Mouse (Mus musculus) forebrain, embryonic 10.5 days (tissue): ENCODE data around the gene Dcaf8. TPM values are rescaled to one million over a fixed set of nuclear protein-coding genes. Genes with fewer than 3 reads are reported as not detected.
A peak's percentile ranks its signal among the peaks of the same experiment; 100 is the strongest.

Source experiments
- DNase-seq: peaks from one replicate; pipeline ENCODE4 v3.0.0-alpha.2; 2017; ENCODE audit warnings: low spot score; ENCODE audit errors: extremely low spot score
- H3K27ac ChIP-seq: fragments of 300-500 bp; sonication (generic); 2 replicates; pipeline ENCODE4 v1.5.1; 2016; ENCODE audit warnings: mild to moderate bottlenecking
- H3K27me3 ChIP-seq: fragments of 300-500 bp; sonication (generic); 2 replicates; pipeline ENCODE4 v1.6.1; 2016; ENCODE audit warnings: mild to moderate bottlenecking; ENCODE audit not compliant: poor library complexity, severe bottlenecking
- H3K36me3 ChIP-seq: fragments of 300-500 bp; sonication (generic); replicated peaks from 2 replicates; pipeline ENCODE4 v1.6.1; 2016; ENCODE audit warnings: mild to moderate bottlenecking, moderate library complexity
- H3K4me1 ChIP-seq: fragments of 300-500 bp; sonication (generic); 2 replicates; pipeline ENCODE4 v1.6.1; 2016
- H3K4me3 ChIP-seq: fragments of 300-500 bp; sonication (generic); 2 replicates; pipeline ENCODE4 v1.5.1; 2016; ENCODE audit warnings: mild to moderate bottlenecking, moderate library complexity
- H3K9me3 ChIP-seq: fragments of 300-500 bp; sonication (generic); 2 replicates; pipeline ENCODE4 v1.6.1; 2016; ENCODE audit warnings: mild to moderate bottlenecking, moderate library complexity
- WGBS: fragments of 180-500 bp; shearing (Covaris S2); methylation state at CpG from one replicate; pipeline ENCODE4 v1.1.7; 2016; 5-methylcytosine and 5-hydroxymethylcytosine counted together
- polyA plus RNA-seq: library from polyadenylated mRNA; unstranded; fragments of >200 nt; fragmentation: Nextera tagmentation; extraction: Ambion mirVana; gene quantifications from 2 replicates; pipeline ENCODE4 v1.2.1, GENCODE M21; 2016

The Dcaf8 gene
- polyA plus RNA-seq, 1 experiment from 2014 or later: 138 TPM

DNA sequence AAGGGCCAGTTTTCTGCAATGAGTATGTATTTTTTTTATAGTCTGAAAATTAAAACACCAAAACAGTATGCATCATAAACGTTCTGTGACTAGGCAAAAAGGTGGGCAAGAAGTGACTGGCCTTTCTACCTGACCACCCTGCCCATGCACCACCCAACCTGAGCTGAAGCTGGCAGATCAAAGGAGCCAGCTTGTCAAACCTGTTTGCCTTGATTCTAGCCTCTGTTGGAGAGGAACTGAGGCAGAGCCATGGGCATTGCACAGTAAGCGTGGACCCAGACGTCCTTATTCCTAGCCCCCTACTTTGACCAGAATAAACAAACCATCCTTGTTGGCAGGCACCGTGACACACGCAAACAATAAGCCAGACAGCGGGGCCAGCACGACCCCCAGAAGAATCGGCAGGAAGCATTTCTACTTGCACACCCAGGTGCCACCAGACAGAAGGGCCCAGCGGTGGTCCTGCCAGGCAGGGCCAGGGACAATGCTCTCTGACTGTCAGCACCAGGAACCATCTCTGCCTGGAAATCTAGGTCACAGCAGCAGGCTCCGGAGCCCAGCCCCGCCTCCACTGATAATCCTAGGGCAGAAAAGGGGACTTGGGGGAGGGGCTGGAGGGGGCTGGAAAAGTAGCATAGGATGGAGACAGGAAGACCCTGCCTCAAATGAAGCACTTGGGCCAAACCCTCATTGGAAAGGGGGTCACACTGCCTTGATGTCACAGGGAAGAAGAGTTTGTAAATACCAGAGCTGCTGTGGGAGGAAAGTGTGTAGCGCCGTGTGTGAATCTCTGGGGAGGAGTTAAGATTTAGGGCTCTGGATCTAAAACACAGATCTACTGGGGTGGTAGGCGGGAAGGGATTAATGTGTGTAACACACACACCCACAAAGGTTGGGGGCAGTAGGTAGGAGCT lies 54.3 kb downstream of the Dcaf8 start:
- peak overlapping the region; percentile 85 for H3K4me3 ChIP-seq
- H3K27me3 ChIP-seq: no peaks in the 10 kb centered on the region
- H3K36me3 ChIP-seq: peaks cover 50% of the 10 kb centered on the region
- peak; percentile 71 for DNase-seq
- peak overlapping the region; percentile 96 for H3K27ac ChIP-seq
- H3K9me3 ChIP-seq: no peaks in the 10 kb centered on the region
- WGBS: 9% methylated on average over 14 of the region's 14 CpGs
- H3K4me1 ChIP-seq: peaks cover 76% of the 10 kb centered on the region

DNA sequence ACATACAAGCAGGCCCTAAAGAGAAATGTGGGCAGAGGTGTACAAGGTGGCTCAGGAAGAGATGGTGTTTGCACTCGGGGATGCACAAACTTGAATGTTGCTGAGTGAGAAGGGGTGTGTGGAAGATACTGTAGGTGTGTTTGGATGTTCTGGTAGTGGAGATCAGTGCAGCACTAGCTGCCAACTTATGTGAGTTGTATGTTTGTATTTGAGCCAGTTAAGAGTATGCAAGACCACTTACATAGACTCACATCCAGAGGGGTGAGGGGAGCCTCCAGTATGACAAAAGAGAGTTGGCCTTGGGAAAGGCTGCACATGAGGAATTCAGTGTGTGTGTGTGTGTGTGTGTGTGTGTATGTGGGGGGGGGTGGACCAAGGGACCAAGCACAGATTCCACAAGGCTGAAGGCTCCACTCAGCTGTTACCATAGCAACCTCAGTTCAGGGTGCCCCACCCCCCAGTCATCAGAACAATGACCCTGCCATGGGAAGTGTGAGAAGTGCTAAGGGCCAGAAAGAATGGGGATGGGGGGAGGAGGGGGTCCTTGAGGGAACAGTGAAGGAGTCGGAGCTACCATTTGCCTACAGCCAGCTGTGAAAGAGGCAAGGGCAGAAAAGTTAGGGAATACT lies 55.1 kb downstream of the Dcaf8 start:
- H3K4me1 ChIP-seq: peaks cover 82% of the 10 kb centered on the region
- peaks cover 42% of the 10 kb centered on the region for H3K36me3 ChIP-seq
- DNase-seq: peak; percentile 91
- no peaks in the 10 kb centered on the region for H3K27me3 ChIP-seq
- H3K27ac ChIP-seq: peak overlapping the region; percentile 96
- no peaks in the 10 kb centered on the region for H3K9me3 ChIP-seq
- H3K4me3 ChIP-seq: peak overlapping the region; percentile 85
- WGBS: 13% methylated on average over 2 of the region's 2 CpGs

DNA sequence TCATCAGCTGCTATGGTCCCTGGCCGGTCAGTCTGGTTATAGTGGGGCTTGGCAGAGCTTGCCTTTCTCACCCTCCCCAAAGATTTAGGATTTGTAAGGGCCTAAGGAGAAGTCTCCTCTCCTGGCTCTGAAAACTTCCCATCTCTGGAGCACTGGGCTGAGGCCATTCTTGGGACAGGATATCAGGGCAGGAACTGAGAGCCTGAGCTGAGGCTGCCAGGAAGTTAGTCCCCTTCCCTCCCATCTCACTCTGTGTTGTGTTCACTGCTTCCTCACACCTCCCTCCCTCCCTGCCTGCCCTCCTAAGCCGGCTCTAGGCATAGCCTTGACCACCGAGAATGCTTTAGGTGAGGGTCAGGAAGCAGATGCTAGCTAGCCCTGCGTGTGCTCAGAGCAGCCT lies 55.7 kb downstream of the Dcaf8 start:
- H3K4me3 ChIP-seq: peak overlapping the region; percentile 85
- peak overlapping the region; percentile 96 for H3K27ac ChIP-seq
- 5% methylated on average over 4 of the region's 4 CpGs for WGBS
- peaks cover 82% of the 10 kb centered on the region for H3K4me1 ChIP-seq
- peak; percentile 42 for DNase-seq
- no peaks in the 10 kb centered on the region for H3K27me3 ChIP-seq
- H3K36me3 ChIP-seq: peaks cover 37% of the 10 kb centered on the region
- H3K9me3 ChIP-seq: no peaks in the 10 kb centered on the region

DNA sequence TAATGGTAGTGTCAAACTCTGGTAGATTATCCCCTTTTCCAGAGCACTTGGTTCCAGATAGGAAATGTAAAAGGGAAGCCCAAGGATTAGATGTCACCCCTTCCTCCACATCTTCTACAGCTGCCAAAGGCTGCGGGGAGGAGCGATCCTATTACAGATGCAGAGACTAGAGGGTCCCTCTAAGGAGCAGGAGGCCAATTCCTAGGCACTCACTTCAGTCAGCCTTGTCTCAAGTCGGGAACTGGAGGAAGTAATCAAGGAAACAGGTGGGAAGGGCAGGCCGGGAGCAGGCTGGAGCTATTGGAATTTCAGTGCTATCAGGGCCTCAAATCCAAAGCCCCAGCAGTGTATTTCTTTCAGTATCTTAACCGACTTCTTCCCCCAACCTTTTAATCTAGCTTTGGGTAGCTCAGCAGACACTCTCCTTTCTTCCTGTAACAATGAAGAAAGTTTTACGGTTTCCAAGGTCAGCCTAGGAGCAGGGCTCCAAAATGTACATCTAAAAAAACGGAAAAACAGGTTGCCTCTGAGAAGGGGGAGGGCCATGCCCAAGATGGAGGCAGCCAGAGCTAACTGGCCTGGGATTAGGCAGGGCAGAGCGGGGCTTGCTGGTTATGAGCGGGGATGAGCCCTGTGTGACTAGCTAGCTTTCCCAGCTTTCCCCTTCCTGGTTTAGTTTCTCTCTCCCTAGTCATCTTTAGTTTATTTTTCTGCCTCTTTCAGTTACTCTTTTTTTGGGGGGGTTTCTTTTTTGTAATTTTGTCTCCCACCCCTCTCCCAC lies 56.3 kb downstream of the Dcaf8 start:
- H3K9me3 ChIP-seq: no peaks in the 10 kb centered on the region
- peaks cover 31% of the 10 kb centered on the region for H3K36me3 ChIP-seq
- peak overlapping the region; percentile 85 for H3K4me3 ChIP-seq
- H3K4me1 ChIP-seq: peaks cover 82% of the 10 kb centered on the region
- H3K27ac ChIP-seq: peak overlapping the region; percentile 96
- H3K27me3 ChIP-seq: no peaks in the 10 kb centered on the region
- 8% methylated on average over 9 of the region's 9 CpGs for WGBS
- DNase-seq: no peak

DNA sequence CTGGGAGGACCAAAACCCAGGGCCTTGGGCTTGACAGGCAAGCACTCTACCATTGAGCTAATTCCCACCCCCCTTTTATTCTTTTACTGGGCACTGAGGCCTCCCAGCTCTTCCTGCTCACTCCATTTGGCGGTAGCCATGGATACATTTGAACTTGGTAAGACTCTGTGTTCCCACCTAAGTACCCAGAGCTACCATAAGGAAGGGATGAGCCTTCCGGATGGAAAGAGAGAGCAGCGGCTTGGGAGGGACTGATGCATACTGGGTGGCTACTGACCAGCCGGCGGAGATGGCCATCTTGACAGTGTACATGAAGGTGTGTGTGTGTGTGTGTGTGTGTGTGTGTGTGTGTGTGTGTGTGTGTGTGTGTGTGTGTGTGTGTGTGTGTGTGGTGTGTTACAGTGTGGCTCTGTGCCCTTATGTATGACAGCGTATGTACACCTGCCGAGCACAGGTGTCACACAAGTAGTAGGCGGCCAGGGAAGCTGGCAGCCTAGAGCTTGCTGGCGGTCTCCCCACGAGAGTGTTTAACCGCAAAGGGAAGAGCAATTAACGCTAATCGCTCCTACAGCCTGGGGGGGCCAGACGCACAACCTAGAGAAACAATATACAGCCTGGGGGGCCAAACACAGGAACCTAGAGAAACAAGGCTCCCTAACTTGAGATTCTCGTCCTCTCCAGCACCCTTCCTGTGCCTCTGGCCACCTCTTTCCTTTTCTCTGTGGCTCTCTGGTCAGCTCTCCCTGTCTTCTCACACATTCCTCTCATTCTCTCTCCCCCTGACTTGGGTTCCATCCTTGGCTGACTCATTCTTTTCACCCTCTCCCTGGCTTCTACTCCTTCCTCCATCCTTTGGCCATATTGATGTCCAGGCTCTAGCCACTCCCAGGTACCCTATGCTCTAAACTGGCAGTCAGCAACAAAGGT lies 57.2 kb downstream of the Dcaf8 start:
- no peaks in the 10 kb centered on the region for H3K9me3 ChIP-seq
- DNase-seq: peak; percentile 34
- peak overlapping the region; percentile 96 for H3K27ac ChIP-seq
- peaks cover 22% of the 10 kb centered on the region for H3K36me3 ChIP-seq
- H3K4me3 ChIP-seq: peak overlapping the region; percentile 85
- H3K27me3 ChIP-seq: no peaks in the 10 kb centered on the region
- WGBS: 31% methylated on average over 15 of the region's 15 CpGs
- peaks cover 76% of the 10 kb centered on the region for H3K4me1 ChIP-seq

DNA sequence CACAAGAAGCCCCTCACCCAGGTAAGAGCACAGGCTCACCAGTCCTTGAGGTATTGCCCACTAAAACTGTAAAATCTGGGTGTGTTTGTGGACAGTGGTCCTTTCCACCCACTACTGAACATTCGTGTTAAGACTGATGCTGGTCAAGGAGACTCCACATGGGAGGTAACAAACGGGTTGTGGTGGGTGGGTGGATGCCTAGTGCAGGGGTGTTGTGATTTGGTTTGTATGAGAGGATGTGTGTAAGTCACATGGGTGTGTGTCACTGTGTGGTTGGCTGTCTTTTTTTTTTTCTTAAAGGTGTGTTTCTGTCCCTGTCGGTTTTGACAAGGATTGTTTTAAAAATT lies 57.8 kb downstream of the Dcaf8 start:
- peak overlapping the region; percentile 96 for H3K27ac ChIP-seq
- WGBS: 10% methylated on average over 3 of the region's 3 CpGs
- no peaks in the 10 kb centered on the region for H3K27me3 ChIP-seq
- peak overlapping the region; percentile 85 for H3K4me3 ChIP-seq
- peaks cover 16% of the 10 kb centered on the region for H3K36me3 ChIP-seq
- no peak for DNase-seq
- no peaks in the 10 kb centered on the region for H3K9me3 ChIP-seq
- H3K4me1 ChIP-seq: peaks cover 70% of the 10 kb centered on the region

DNA sequence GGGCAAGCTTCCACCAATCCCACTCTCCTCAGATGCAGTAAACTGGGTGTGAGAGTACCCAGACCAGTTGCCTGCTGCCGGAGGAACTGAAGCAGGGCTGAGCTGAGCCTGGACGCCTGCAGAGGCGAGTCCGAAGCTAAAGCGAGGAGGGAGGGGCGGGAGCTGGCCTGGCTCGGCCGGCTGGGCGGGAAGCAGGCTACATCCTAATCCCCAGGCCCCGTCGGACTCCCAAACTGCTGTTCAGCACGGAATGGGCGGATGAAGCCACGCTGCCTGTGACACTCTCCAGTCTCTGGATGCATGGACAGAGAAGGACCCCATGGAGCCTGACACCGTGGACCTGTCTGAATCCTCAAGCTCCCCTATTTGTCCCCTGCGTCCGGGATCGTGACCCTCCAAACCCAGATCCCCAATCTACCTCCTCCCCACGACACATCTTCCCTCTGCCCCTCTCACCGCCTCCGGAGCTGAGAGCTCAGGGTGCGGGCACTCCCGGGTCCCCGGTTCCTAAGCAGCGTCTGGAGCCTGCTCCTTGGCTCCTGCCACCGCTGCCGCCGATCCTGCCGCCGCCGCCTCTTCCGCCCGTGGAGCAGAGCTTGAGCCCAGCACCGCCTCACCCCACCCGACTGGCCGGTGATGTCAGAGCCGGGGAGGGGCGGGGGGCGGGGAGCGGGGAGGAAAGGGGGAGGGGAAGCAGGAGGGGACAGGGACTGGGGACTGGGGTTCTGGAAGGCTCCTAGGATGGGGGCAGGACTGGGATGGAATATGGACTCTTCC lies 58.4 kb downstream of the Dcaf8 start, which contains the start of gene Pea15a:
Pea15a (minus strand) TSS at position 664 of the 777 bp plus-strand sequence.
- peak; percentile 88 for DNase-seq
- H3K4me1 ChIP-seq: peaks cover 64% of the 10 kb centered on the region
- no peaks in the 10 kb centered on the region for H3K9me3 ChIP-seq
- no peaks in the 10 kb centered on the region for H3K27me3 ChIP-seq
- peak within 1 kb of the TSS; percentile 96 for H3K27ac ChIP-seq
- 0% methylated on average over 40 of the region's 40 CpGs for WGBS
- H3K36me3 ChIP-seq: peaks cover 10% of the 10 kb centered on the region
- peak within 1 kb of the TSS; percentile 85 for H3K4me3 ChIP-seq

DNA sequence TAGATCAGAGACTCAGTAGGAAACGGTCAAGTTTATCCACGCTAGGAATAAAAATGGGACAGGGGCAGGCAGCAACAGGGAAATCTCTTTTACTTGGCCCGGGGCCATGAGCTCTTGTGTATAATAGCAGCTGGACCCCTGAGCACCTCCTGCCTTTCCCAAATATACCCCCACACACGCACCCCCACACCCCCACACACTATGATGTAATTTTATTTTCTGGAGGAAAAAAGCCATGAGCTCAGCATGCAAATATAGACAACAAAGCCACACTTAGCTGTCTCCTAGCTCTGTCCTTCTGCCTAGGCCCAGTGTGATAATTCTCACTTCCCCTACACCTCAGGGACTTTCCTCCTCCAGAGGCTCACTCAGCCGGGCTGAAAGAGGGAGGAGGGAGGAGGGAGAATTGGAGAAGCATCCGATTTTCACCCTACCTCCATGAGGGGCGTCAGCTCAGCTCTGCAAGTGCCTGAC lies 59.3 kb downstream of the Dcaf8 start:
- Histone ChIP-seq H3K4me1 (peaks cover 55% of the 10 kb centered on the region), H3K27me3 (no peaks in the 10 kb centered on the region)
- DNase-seq: no peak

DNA sequence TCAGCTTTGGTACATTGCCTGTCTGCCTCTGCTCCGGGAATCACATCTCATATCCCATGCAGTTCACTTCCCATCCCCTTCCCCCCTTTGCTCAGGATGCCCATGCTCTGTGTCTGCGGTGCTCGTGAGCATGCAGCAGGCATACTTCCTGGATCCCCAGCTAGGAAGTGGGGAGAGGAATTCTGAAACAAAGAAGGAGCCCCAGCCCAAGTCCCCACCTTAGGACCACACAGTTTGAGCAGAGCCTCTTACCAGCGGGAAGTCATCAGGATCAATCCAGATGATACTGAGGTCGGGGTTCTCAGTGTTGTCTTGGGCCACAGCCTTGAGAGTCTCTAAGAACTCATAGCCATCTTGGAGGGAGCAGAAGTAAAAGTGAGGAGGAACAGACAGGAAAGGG lies 64.9 kb downstream of the Dcaf8 start:
- no peaks in the 10 kb centered on the region for H3K9me3 ChIP-seq
- H3K4me3 ChIP-seq: no peak overlapping the region
- peaks cover 36% of the 10 kb centered on the region for H3K4me1 ChIP-seq
- WGBS: 61% methylated on average over 5 of the region's 5 CpGs
- no peaks in the 10 kb centered on the region for H3K27me3 ChIP-seq
- no peaks in the 10 kb centered on the region for H3K36me3 ChIP-seq
- DNase-seq: no peak
- peak overlapping the region; percentile 36 for H3K27ac ChIP-seq

More for the DNA sequence above, 59.3 kb downstream of the Dcaf8 start:
- no peaks in the 10 kb centered on the region for H3K9me3 ChIP-seq
- H3K36me3 ChIP-seq: peaks cover 2% of the 10 kb centered on the region; the same call in 1 of the 2 replicates
- peak overlapping the region; percentile 85 for H3K4me3 ChIP-seq
- WGBS: 21% methylated on average over 7 of the region's 7 CpGs
- H3K27ac ChIP-seq: peak overlapping the region; percentile 96

DNA sequence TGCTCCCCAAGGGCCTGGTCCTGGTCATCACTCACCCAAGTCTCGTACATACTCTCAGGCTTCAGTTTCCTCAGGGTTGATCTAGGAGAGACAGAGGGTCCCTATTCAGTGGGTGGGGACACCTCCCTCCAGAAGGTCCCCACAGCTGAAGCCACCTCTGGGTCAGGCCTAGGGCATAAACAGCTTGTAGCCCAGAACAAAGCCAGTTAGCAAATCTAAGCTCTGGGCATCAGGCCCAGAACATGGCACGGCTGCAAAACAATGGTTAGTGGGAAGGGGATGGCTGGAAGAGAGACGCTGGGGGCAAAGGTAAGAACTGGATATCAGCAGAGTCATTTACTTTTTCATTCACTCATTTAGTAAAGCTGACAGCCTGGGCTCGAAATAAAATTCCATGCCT lies 65.9 kb downstream of the Dcaf8 start:
- Histone ChIP-seq H3K27me3 (no peaks in the 10 kb centered on the region), H3K4me3 (no peak overlapping the region), H3K27ac (0 out of 2 replicates have a peak overlapping the region, but pooled peaks have one; percentile 36), H3K4me1 (peaks cover 45% of the 10 kb centered on the region), H3K9me3 (no peaks in the 10 kb centered on the region), H3K36me3 (no peaks in the 10 kb centered on the region)
- DNase-seq: no peak
- 79% methylated on average over 4 of the region's 4 CpGs for WGBS

DNA sequence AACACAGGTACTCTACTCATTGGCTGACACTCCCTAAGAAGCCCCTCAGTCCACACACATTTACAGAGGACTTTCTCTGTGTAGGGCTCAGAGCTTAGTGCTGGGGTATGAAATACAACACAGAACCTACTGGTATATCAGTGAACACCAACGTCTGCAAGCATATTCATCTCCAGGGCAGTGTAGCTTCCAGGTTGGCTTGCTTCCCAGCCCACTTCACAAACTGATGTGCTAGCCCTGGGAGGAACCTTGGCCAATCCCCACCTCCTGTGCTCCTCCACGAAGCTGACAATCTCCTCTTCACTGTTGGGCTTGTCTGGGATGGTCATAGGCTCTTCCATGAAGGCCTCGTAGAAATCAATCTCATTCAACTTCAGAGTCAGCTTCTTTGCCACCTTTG lies 66.9 kb downstream of the Dcaf8 start:
- peaks cover 55% of the 10 kb centered on the region for H3K4me1 ChIP-seq
- no peaks in the 10 kb centered on the region for H3K27me3 ChIP-seq
- no peaks in the 10 kb centered on the region for H3K9me3 ChIP-seq
- no peak overlapping the region for H3K27ac ChIP-seq
- no peak overlapping the region for H3K4me3 ChIP-seq
- no peak for DNase-seq
- no peaks in the 10 kb centered on the region for H3K36me3 ChIP-seq
- WGBS: 76% methylated on average over 3 of the region's 3 CpGs
